Mouse (Mus musculus): ENCODE measurements at regions not wholly inside any gene's neighbourhood (a gene's known extent, or its start where the extent isn't known, plus 50 kb on each side); places are given as distances from the start of the nearest gene placed in this dataset.

DNA sequence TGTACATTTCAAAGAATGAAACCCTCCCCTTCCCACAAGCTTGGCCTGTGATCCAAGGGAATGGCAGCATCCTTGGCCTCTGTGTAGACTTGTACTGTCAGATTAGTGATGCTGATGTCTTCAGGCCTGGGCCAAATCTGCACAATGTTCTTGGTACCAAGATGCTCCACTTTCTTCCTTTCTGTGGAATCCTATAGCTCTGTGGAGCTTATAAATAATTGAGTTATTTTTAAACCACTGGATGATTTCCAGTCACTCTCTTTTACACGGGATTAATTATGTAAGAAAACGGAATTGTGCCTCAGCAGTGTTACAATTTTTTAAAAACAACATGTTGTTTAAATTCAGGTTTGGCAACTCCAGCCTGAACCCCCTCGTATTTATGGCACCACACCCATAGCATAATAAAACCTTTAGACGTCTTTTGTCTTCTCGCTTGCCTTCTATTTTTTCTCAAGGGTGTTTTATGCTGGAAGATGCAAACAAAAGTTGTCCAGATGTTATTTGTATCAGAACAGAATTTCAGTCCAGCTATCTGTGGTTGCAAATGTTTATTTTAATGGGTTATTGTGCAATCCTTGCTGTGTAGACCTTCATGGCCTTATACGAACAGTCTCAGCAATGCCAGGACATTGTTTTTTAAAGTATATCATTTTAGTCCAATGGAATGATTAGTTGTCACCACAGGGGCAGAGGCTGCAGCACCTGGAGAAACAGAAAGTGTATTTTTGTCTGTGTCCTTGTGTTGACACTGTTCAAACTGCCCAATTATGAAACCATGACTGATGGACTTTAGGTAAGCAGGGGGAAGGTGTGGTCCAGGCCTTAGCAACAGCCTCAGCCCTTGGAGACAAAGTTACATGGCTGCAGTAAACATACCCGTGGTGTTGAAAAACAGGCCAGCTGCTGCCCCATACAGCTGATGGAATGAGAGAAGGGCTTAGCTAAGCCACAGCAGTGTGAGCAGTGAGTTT, 630.4 kb upstream of the Zeb2 start:
- DNase-seq: no peak

DNA sequence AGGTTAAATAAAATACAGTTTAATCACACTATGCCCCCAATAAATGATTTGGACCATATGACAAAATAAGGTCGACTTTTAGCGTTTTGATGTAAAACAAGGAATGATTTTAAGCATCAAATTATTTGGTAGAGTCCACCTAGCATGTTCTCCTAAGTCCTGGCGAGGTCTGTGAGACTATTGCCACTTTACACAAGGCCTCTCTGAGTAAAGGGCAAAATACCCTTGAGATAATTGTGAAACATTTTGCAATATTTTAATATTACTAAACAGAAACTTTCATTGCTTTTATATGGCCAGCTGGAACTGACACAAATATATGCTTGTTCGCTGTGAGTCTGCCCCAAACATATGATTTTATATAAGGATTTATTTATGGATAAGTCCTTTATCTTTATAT, 629.4 kb upstream of the Zeb2 start:
- no peak for DNase-seq

DNA sequence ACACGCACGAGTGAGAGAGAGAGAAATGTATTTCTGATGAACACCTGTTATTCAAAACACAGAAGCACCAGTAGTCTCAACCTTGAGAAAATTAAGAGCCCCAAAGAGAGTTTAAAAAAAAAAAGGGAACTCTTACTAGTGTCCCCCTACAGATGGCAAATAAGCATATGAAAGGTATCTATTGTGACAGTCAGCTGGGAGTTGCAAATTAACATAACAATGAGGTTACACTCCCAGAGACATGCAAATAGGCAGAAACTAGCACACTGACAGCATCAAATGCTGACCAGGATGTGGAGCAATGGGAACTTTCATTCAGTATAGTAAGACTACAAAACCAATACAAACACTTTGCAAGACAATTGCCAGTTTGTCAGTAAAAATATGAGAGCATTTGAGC, 619.1 kb upstream of the Zeb2 start:
- DNase-seq: no peak

DNA sequence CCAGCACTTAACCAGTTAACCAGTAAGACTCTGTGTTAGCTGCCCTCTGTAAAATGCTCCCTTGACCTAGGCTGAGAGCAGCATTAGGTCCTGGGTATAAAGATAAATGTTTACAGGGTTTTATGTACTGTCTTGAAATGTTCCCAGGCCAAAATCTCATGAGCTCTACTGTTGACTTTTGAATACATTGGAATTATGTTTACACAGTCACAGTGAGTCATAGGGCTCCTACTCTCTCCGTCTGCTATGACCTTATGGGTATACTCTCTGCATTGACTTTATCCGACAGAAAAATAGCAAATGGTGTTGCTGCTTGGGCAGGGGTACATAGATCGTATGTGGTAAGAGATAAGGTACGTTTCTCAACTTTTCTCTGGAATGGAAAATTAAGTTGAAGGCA, 596.8 kb upstream of the Zeb2 start:
- no peak for DNase-seq

DNA sequence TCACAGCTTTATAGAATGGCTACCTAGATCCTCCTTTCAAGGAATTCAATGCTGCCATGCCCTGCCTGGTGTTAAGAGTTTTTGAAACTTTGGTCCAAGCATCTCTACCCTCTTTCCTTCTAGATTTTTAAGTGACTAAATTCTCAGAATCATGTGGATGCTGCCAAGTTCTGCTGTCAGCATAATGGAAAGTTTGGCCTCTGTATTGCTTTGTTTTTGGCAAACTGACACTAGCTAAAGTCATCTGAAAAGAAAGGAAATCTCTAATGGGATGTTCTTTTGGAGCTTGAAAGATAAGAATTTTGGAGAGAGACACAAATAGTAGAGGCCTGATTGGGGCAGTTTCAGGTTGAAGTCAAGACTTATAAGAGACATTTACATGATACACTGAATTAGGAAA, 589.8 kb upstream of the Zeb2 start:
- no peak for DNase-seq

DNA sequence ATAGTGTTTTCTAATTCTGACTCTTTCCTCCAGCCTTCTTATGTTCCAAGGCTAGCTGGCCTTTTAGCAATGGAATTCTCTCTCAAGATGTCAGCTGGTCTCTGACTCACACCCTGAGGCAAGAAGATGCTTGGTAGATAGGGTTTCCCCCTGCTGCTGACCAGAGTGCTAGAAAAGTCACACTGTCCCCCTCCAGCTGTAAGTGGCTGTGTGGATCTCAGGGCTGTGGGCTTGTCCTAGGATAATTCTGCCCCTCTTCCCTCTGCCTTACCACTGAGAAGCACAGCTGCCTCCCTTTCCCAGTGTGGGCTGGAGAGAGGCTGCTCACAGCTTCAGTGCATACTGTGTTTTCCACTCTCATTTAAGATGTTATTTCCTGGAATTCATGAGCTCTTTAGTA, 585.3 kb upstream of the Zeb2 start:
- DNase-seq: no peak

DNA sequence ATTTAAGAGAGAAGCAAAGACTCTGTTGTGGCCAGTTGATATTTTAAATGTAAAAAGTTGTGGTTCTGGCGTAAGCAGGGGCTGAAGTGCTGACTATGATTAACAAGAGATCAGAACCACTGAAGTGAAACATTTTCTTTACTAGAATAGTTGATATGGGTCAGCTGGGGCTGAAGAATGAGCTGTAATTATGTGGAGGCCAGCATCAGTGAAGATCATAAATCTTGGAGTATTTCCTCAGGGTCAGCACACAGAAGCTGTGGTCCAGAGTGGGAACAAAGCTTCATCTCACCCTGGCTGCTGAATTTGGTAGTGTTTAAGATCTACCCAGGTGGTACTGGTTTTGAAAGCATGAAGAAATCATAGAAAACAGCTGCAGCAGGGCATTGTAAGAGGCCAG, 583.4 kb upstream of the Zeb2 start:
- DNase-seq: no peak

DNA sequence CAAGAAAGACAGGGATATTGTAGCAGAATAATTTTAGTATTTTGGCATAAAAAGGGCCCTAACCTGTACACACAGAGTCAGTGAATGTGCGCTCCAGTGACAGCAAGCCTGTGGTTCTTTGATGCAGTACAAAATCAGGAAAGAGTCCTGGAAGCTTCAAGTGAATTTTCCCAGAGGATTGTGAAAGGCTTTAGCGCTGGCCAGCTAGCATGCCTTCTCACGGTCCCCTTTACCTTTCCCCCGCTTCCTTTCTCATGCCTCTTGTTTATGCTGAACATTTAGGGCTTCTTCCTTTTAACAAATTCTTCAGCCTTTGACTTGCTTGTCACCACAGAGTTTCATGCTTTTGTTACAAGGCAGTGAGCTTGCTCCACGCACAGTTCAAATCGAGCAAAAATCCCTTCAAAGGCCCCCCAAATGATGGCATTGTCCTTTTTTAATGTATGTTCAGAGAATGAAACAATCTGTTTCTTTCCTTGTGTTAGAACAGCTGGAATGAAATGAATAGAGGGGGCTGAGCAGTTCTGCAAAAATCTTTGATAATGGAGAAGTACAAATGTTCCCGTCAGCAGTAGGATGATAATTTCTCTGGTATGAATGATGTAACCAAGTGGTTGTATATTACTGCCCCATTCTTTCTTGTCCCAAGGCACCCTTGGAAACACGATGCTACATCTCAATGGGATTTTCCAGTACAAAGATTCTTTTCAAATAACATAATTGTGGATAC, 576.3 kb upstream of the Zeb2 start:
- no peak for DNase-seq

DNA sequence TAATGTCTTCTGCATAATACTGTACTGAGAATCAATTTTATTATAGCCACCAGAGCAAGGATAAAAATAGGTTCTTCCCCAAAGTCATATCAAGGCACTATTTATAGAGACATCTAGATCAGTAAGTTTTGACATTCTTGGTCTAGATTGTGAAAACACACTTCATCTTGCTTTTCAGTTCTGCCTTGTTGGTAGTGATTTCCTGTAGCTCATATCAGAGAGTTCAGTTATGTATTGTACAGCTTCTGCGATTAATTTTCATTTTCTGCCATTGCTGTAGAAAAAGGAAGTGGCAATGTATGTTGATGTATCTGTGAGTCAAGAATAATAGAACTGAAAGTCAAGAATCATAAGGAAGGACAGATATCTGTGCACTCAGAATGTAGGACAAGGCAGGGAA, 575.6 kb upstream of the Zeb2 start:
- DNase-seq: no peak

DNA sequence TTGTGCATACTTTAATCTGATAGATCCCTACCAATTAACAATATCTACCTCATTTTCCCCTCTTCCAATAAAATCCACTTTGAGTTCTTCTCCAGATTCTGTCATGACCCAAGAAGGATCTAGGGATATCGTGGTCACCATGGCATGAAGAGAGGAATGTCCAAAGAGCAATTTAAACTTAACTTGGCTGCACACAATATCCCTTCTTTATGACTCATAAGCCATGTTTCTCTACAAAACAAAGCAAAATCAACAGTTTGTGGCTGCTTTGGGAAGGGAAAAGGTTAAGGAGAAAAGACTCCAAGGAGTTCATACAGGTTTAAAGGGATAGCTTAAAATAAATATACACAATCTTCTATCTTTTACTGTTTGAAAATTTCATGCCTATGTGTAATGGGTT, 571.8 kb upstream of the Zeb2 start:
- no peak for DNase-seq

DNA sequence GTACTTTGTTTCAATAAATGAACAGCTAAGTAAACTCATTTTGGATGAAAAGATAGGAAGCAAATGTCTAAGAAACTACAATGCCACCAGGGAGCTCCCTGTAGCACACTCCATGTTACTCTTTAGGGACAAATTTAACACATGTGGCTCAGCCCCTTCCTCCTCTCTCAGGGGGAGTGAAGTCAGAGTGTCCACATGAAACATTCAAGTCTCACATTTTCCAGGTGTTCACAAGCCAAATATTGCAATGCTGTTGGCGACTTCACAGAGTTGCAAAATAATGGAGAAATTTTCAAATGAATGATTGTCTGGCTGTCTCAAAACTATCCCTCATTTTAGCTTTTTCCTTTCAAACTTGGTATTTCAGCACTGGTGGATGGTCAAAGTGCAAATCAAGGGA, 564.1 kb upstream of the Zeb2 start:
- DNase-seq: no peak

DNA sequence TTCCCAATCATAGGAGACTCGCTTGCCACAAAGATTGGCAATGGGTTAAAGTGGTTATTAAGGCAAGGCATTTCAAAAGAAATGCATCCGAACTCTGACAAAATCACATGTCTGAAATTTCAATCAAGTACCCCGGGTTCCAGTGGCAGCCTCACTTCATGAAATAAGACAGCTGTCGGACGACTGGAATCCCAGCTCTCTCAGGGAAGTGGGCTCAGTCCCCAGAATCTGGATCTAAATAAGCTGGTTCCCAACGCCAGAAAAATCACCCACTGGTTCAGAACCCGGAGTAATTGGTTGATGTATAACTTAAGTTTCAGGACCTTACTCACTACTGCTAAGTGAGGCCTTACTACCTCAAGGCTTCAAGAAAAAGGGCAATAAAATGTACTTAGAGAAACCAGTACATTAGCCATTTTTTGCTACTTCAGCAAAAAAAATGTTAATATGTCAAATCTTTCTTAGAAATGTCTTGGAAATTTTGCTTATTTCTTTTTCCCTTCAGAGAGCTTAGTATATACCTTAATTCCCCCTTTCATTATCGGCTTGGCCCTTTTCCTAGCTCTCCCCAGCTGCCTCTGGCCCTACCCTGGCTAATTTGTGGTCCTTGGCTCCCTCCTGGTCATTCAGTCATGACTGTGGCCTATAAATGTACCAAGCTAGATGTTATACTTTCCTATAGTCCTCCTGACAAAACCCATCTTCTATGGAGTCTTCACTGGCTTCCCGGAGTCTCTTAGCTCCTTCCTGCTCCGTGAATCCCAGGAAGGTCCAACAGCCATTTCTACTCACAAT, 562.1 kb upstream of the Zeb2 start:
- DNase-seq: no peak

DNA sequence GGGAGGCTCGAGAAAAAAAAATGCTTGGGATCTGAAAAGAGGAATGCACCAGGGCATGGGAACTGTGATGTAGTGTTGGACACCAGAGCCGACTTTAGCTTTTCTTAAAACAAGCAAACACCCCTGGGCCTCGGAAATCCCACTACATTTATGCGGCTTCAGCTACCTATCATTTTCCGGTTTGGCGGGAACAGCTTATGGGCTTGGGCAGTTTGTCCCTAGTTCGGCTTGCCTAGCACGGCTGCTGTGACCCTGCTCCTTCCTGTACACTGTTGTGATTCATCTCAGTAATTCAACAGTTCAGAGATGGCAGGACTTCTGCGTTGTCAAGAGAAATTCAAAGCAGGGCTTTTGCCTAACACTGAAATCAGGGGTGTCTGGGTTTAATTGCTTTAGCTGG, 561.5 kb upstream of the Zeb2 start:
- DNase-seq: no peak

DNA sequence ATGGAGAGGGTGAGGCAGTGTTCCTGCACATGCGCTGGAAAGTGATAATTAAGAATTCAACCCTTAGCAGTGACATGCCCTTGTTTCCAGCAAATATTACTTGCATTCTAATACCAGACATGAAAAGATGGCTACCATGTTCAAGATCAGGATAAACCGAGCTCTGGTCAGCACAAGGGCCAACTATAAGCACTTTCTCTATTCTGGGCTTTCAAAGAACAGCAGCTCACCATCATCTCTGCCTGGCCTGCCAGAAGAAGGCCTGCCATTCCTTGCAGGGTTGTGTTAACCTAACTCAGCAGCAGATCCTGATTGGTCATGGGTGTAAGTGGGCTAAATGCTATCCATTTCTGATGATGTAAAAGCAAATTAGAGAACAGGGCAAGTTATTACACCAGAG, 558.6 kb upstream of the Zeb2 start:
- no peak for DNase-seq

DNA sequence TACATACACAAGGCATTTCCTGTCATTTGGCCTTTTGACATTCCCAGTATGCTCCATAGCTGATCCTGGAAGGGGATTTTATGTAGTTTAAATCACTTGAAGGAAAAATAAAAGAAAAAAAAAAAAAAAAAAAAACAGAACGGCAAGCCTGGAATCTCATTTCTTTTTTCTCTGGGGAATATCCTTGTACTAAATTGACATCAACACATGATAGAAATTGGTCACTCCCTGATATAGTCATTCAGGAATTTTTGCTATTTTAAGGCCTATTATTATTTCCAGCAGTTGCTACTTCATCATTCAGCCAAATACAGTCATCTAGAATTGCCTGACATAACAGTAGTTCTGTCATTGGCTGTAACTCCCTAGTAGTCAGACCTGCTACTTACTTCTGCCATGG, 538.8 kb upstream of the Zeb2 start:
- DNase-seq: no peak

DNA sequence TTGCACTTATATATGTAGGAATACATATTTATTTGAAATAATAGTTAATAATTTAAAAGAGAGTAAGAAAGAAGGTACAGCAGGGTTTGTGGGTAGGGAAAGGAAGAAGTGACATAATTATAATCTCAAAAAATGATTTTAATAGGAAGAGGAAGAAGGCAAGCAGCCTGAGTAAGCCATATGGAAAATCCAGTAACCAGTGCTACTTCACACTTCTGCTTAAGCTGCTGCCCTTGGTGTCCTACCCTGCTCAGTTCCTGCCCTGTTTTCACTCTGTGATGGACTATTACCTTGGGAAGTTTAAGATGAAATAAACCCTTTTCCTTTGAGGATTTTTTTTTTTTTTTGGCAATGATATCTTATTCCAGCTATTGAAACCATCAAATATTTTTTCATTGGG, 537.5 kb upstream of the Zeb2 start:
- no peak for DNase-seq

DNA sequence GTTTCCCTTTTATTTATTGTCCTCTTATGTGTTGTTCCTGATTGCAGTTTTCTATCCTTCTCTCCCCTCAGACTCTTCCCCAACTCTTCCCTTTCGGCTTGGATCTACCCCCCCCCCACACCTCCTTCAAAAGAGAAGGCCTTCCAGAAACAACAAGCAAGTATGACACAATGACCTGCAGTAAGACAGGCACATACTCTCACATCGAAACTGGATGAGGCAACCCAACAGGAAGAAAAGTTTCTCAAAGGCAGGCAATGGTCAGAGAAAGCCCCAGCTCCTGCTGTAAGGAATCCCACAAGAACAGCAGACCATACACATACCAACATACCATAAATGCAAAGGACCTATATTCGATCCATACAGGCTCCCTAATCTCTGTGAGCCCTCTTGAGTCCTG, 535.8 kb upstream of the Zeb2 start:
- no peak for DNase-seq

DNA sequence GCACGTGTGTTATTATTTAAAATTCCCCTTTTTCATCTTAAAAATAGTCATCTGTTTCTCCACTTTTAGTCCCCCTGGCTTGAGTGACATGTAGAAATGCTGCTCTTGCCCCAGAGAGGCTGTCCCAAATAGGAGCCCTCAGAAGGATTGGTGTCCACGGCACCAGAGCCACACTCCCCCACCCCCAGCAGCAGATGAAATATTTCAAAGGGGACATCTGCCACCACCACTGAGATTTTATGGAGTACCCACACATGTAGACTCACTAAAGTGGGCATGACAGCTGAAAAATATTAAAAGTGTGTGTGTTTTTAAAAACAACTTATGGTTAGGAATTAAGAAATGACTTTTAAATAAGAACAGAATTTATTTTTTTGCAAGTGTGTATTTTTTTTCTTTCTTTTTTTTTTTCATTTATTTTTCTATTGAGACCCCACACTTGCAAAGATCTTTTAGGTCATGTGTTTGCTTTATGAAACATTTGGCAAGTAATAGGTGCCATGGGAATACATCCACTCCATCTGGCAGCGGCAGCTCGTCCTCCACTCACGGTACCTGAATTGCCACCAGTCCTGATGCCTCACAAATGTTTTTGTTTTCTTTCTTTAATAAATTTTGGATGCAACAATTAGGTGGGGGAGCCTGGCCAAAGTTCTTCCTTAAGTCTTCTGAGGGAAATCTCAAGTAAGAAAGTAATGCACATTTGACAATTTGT, 533.2 kb upstream of the Zeb2 start:
- no peak for DNase-seq

DNA sequence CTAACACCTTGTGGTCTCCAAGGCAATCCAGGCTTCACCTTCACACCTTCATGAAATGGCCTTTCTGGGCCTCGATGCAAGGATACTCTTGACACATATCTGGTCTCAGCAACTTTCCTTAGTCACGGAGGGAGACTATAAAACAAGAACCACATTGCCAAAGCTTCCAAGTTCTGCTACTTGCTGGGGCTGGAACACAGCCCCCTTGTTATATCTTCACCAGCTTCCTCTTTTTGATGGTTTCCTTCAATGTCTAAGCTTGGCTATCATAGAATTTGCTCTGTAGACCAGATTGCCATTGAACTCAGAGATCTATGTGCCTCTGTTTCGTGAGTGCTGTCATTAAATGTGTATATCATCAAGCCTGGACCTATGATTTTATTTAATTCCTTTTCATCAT, 530.7 kb upstream of the Zeb2 start:
- no peak for DNase-seq

DNA sequence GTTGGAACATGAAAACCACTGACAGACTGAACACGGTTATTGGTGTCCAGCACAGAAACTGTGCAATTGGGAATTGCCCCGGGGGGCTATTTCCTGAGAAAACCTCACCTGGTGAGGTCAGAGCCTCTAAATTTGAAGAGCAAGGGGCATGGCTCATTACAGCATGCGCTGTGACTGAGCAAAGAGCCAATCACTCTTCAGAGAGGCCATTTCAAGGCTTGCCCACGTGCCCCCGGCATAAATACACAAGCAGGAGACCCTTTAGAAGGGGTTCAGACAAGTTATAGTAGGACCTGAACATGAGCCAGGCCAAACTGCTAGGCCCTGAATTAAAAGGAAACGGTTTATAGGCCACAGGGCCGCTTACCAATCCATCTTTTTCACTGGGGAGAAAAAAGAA, 512.9 kb upstream of the Zeb2 start:
- no peak for DNase-seq

DNA sequence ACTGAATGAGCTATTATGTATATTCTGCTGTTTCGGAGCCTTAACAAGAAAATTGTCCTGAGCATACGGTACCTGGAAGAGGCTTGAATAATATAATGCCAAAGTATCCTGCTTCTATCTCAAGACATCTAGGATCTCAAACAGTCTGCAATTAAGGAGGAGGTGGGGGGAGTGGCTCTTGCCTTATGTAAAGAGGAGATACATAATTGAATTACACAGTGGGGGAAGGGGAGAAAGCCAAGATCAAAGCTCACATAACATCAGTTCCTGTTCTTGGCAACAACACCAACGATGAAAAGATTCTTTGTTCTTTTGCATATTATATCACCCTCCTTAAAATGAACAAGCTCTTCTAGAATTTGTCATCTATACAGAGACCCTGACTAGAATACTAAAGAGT, 512.4 kb upstream of the Zeb2 start:
- DNase-seq: no peak

DNA sequence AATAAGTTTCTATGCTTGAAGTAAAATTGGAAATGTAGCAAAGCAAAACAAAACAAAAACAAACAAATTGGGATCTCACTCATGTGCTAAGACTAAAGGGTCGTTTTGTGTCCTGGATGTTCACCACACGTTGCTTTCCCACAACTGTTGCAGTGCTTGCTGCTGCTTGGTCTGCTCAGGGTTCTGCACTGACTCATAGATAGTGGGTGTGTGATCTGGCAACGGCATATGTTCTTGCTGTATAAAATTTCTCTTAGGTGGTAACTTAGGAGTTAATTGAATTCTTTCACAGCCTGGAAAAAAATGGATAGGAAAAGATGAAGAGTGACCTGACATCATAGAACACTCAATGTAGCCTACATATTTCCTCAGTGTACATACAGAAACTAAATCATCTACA, 505.9 kb upstream of the Zeb2 start:
- DNase-seq: no peak

DNA sequence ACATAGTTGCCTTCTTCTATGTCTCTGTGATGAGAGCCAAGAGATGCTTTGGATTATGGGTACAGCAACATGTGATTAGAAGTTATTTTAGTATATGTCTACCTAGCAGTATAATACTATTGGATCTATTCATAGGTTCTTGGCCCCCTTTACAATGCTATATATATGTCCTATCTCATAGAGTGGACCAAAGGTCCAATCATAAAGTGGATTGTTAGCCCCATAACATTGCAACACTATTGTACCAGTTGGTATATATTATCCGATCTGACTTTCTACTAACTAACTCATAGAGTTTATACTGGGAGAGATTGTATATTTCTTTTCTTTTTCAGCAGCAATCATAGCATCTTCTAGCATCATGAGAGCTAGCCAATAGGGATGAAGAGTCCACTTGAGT, 491.7 kb upstream of the Zeb2 start:
- no peak for DNase-seq
